Mouse (Mus musculus): ENCODE data around the gene Bmper. TPM values are rescaled to one million over a fixed set of nuclear protein-coding genes. Genes with fewer than 3 reads are reported as not detected.

Bmper gene
- total and polyA plus RNA-seq, 2 experiments from 2014 or later: 3.9 to 4.5 TPM

DNA sequence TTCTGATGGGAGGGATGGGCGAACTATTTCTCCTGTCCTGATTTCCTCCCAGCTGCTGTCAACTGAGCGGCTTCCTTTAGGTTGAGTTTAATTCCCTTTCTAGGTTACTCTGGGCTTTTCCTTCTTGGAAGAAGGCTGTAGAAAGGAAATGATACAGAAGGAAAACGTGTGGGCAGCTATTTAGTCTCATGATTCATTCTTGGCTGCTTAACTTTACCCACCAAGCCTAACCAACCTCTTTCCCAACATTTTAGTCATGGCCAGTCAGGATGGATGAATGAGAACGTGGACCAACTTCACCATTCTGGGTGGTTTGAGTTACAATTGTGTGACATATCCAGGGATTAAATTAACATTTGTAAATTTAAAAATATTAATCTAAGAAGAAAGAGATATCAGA lies 263.0 kb downstream of the Bmper start:
- no peak for TF ChIP-seq EP300 (IDR thresholded peaks at IDR 0.05; ENCODE audit: low read depth)
- no peak for TF ChIP-seq CTCF (IDR thresholded peaks at IDR 0.05; ENCODE audit: low read depth)
- no peak overlapping the region for H3K4me2 ChIP-seq (ENCODE audit: low read depth, low read length)
- DNase-seq (ENCODE audit: low spot score) (no peak), ATAC-seq (ENCODE audit: insufficient read depth, low read depth) (no peak)
- no peaks in the 10 kb centered on the region for H3K36me3 ChIP-seq (replicated peaks; ENCODE audit: control insufficient read depth, insufficient read depth, low read length)
- WGBS: 69% methylated on average over 4 of the region's 4 CpGs
- H3K4me3 ChIP-seq (ENCODE audit: low read depth, low read length): no peak overlapping the region
- no peaks in the 10 kb centered on the region for H3K27me3 ChIP-seq (ENCODE audit: control insufficient read depth, insufficient read depth, low read length)
- H3K4me1 ChIP-seq (ENCODE audit: control insufficient read depth, insufficient read depth): no peaks in the 10 kb centered on the region
- H3K9ac ChIP-seq (replicated peaks; ENCODE audit: low read depth, low read length): no peak overlapping the region
- H3K27ac ChIP-seq (ENCODE audit: low read depth): no peak overlapping the region
- H3K9me3 ChIP-seq (replicated peaks; ENCODE audit: control insufficient read depth, low read length): no peaks in the 10 kb centered on the region

DNA sequence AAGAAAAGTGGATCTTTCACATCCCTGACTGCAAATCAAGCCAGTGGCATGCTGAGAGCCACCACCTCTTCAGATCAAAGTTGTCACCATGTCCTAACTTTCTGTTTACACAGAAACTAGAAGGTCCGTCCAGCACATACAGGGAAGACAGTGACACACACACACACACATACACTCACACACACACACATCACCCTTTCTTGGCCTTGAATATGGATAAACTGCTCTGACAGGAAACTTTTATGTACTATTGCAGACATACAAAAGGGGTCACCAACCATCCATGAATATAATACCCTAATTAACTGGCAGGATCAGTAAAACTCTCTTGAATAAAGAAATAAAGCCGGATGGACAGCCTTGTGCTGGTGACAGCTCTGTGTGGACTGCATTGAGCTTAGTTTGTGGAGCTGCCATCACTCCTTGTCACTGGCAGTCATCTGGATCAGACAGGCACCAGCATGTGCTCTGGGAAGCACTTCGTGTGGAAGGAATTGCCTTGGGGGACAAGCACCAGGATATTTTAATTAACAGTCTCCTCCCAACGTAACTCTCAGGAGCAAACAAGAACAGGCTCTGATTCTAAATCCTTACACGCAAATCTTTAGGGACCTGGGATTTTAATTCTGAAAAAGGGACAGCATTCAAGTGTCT lies 264.0 kb downstream of the Bmper start:
- no peaks in the 10 kb centered on the region for H3K36me3 ChIP-seq (replicated peaks; ENCODE audit: control insufficient read depth, insufficient read depth, low read length)
- H3K4me3 ChIP-seq (ENCODE audit: low read depth, low read length): no peak overlapping the region
- ATAC-seq (ENCODE audit: insufficient read depth, low read depth): no peak
- no peak overlapping the region for H3K27ac ChIP-seq (ENCODE audit: low read depth)
- H3K4me1 ChIP-seq (ENCODE audit: control insufficient read depth, insufficient read depth): no peaks in the 10 kb centered on the region
- 63% methylated on average over 5 of the region's 5 CpGs for WGBS
- H3K4me2 ChIP-seq (ENCODE audit: low read depth, low read length): no peak overlapping the region
- H3K9me3 ChIP-seq (replicated peaks; ENCODE audit: control insufficient read depth, low read length): no peaks in the 10 kb centered on the region
- no peak overlapping the region for H3K9ac ChIP-seq (replicated peaks; ENCODE audit: low read depth, low read length)
- no peak for DNase-seq (ENCODE audit: low spot score)
- no peaks in the 10 kb centered on the region for H3K27me3 ChIP-seq (ENCODE audit: control insufficient read depth, insufficient read depth, low read length)
- TF ChIP-seq CTCF (IDR thresholded peaks at IDR 0.05; ENCODE audit: low read depth) (no peak), EP300 (IDR thresholded peaks at IDR 0.05; ENCODE audit: low read depth) (no peak)

DNA sequence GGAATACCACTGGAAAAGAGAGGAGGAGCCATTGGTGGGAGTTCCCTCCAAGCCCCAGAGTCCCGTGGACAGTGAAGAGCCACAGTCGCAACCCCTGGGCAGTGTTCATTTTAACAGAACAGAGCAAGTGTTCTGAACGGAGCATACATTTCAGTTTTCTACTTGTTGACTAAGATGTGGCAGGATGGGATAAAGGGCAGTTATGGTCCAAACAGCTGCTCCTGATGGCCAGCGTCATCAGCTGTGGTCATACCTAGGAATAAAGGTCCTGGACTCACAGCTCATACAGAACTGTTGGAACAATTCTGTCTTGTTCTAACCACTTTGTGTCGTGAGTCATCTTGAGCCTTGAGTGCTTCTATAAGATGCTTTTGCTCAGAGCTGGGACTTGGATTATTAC lies 265.4 kb downstream of the Bmper start:
- no peaks in the 10 kb centered on the region for H3K36me3 ChIP-seq (replicated peaks; ENCODE audit: control insufficient read depth, insufficient read depth, low read length)
- TF ChIP-seq EP300 (IDR thresholded peaks at IDR 0.05; ENCODE audit: low read depth): no peak
- no peak for TF ChIP-seq CTCF (IDR thresholded peaks at IDR 0.05; ENCODE audit: low read depth)
- no peaks in the 10 kb centered on the region for H3K27me3 ChIP-seq (ENCODE audit: control insufficient read depth, insufficient read depth, low read length)
- ATAC-seq (ENCODE audit: insufficient read depth, low read depth) (no peak), DNase-seq (ENCODE audit: low spot score) (no peak)
- H3K4me3 ChIP-seq (ENCODE audit: low read depth, low read length): no peak overlapping the region
- no peak overlapping the region for H3K9ac ChIP-seq (replicated peaks; ENCODE audit: low read depth, low read length)
- H3K27ac ChIP-seq (ENCODE audit: low read depth): no peak overlapping the region
- no peaks in the 10 kb centered on the region for H3K9me3 ChIP-seq (replicated peaks; ENCODE audit: control insufficient read depth, low read length)
- 88% methylated on average over 5 of the region's 5 CpGs for WGBS
- H3K4me1 ChIP-seq (ENCODE audit: control insufficient read depth, insufficient read depth): no peaks in the 10 kb centered on the region
- no peak overlapping the region for H3K4me2 ChIP-seq (ENCODE audit: low read depth, low read length)

DNA sequence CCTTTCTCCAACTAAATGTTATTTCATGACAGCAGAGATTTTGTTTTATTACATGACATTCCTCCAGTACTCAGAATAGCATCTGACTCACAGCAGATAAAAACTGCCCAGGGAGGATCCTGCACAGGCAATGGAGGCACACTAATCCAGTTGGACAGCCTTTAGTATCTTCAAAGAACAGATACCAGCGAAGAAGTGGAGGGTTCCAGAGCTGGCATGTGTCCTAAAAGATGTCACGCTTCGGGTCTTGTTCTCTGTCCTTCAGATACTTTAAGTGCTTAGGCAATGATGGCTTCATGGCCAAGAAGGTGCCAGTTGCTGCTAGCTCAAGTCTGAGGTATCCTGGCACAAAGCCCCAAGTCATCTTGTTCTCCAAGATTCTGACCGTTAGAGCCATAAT lies 272.5 kb downstream of the Bmper start:
- no peaks in the 10 kb centered on the region for H3K9me3 ChIP-seq (replicated peaks; ENCODE audit: control insufficient read depth, low read length)
- WGBS: 25% methylated on average over 4 of the region's 4 CpGs
- ATAC-seq (ENCODE audit: insufficient read depth, low read depth): no peak
- peaks cover 7% of the 10 kb centered on the region; the same call in 1 of the 2 replicates for H3K4me1 ChIP-seq (ENCODE audit: control insufficient read depth, insufficient read depth)
- no peaks in the 10 kb centered on the region for H3K27me3 ChIP-seq (ENCODE audit: control insufficient read depth, insufficient read depth, low read length)
- no peak overlapping the region for H3K27ac ChIP-seq (ENCODE audit: low read depth)
- H3K36me3 ChIP-seq (replicated peaks; ENCODE audit: control insufficient read depth, insufficient read depth, low read length): no peaks in the 10 kb centered on the region
- no peak overlapping the region for H3K4me2 ChIP-seq (ENCODE audit: low read depth, low read length)
- no peak for DNase-seq (ENCODE audit: low spot score)
- no peak for TF ChIP-seq CTCF (IDR thresholded peaks at IDR 0.05; ENCODE audit: low read depth)
- TF ChIP-seq EP300 (IDR thresholded peaks at IDR 0.05; ENCODE audit: low read depth): no peak
- H3K9ac ChIP-seq (replicated peaks; ENCODE audit: low read depth, low read length): no peak overlapping the region
- no peak overlapping the region for H3K4me3 ChIP-seq (ENCODE audit: low read depth, low read length)

DNA sequence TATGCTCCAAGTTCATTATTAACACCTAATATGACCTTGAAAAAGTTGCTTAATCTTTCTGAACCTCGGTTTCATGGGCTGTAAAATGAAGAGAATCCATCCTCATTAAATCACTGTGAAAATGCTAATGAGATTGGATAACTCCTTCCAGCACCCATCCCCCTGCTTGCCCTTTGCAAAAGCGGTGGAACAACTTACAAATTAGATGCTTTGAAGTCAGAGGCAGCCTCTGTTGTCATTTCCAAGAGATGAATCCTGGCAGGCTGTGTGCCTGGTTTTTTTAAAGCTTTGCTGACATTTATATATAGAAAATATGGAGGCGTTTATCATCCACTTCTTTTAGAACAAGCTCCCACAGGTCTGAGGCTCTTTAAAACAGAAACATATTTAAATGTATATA lies 274.8 kb downstream of the Bmper start:
- Histone ChIP-seq H3K9me3 (replicated peaks; ENCODE audit: control insufficient read depth, low read length) (no peaks in the 10 kb centered on the region; the same call in 1 of the 2 replicates), H3K27me3 (ENCODE audit: control insufficient read depth, insufficient read depth, low read length) (no peaks in the 10 kb centered on the region), H3K4me3 (ENCODE audit: low read depth, low read length) (no peak overlapping the region), H3K9ac (replicated peaks; ENCODE audit: low read depth, low read length) (no peak overlapping the region), H3K36me3 (replicated peaks; ENCODE audit: control insufficient read depth, insufficient read depth, low read length) (no peaks in the 10 kb centered on the region), H3K4me1 (ENCODE audit: control insufficient read depth, insufficient read depth) (peaks cover 7% of the 10 kb centered on the region; the same call in 1 of the 2 replicates), H3K27ac (ENCODE audit: low read depth) (no peak overlapping the region), H3K4me2 (ENCODE audit: low read depth, low read length) (no peak overlapping the region)
- DNase-seq (ENCODE audit: low spot score) (no peak), ATAC-seq (ENCODE audit: insufficient read depth, low read depth) (no peak)
- WGBS: 31% methylated on average over 3 of the region's 3 CpGs
- TF ChIP-seq EP300 (IDR thresholded peaks at IDR 0.05; ENCODE audit: low read depth) (no peak), CTCF (IDR thresholded peaks at IDR 0.05; ENCODE audit: low read depth) (no peak)

DNA sequence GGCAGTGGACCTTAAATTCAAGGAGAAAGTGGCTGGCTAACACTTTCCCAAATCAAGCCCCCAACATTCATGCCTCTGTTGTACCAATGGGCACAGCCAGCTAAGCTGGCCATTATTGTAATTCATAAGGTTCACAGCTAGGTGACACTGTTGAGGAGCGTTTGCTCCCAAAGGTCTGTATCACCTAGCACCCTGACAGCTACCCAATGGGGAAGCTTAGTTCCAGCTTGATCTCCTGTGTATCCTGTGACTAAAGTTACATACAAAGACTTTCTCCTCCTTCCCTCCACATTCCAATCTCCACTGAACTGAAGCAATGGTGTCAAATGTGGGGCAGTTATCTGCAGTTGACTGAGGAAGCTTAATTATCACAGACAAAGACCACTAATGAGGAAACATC lies 311.0 kb downstream of the Bmper start:
- Histone ChIP-seq H3K36me3 (replicated peaks; ENCODE audit: control insufficient read depth, insufficient read depth, low read length) (no peaks in the 10 kb centered on the region), H3K9ac (replicated peaks; ENCODE audit: low read depth, low read length) (no peak overlapping the region), H3K4me1 (ENCODE audit: control insufficient read depth, insufficient read depth) (peaks cover 14% of the 10 kb centered on the region; the same call in 1 of the 2 replicates), H3K9me3 (replicated peaks; ENCODE audit: control insufficient read depth, low read length) (no peaks in the 10 kb centered on the region), H3K27me3 (ENCODE audit: control insufficient read depth, insufficient read depth, low read length) (no peaks in the 10 kb centered on the region), H3K4me3 (ENCODE audit: low read depth, low read length) (no peak overlapping the region), H3K27ac (ENCODE audit: low read depth) (no peak overlapping the region), H3K4me2 (ENCODE audit: low read depth, low read length) (no peak overlapping the region)
- 32% methylated on average over 1 of the region's 1 CpGs for WGBS
- TF ChIP-seq EP300 (IDR thresholded peaks at IDR 0.05; ENCODE audit: low read depth) (no peak), CTCF (IDR thresholded peaks at IDR 0.05; ENCODE audit: low read depth) (peak; percentile 23)
- DNase-seq (ENCODE audit: low spot score) (no peak), ATAC-seq (ENCODE audit: insufficient read depth, low read depth) (no peak)
